Mouse (Mus musculus) heart, adult 2 months (tissue): Measurements from ENCODE around the gene 1700012B09Rik. TPM values are rescaled to one million over a fixed set of nuclear protein-coding genes. Genes with fewer than 3 reads are reported as not detected.

ENCODE experiments used
- DNase-seq, 2 experiments: peaks; one replicate each; pipeline ENCODE4 v3.0.0; 2021
- H3K27ac ChIP-seq: fragments of 200-600 bp; 2 replicates; pipeline ENCODE4 v1.8.1; 2022
- H3K27me3 ChIP-seq: fragments of 200-500 bp; 2 replicates; pipeline ENCODE4 v1.6.1; 2012; ENCODE audit warnings: mild to moderate bottlenecking, low read length, inconsistent platforms, mixed read lengths; ENCODE audit not compliant: control insufficient read depth, insufficient read depth
- H3K36me3 ChIP-seq: fragments of 200-500 bp; 2 replicates; pipeline ENCODE4 v1.6.1; 2012; ENCODE audit warnings: low read length, inconsistent platforms; ENCODE audit not compliant: control insufficient read depth, insufficient read depth
- H3K4me1 ChIP-seq: fragments of 200-500 bp; 2 replicates; pipeline ENCODE4 v1.6.1; 2011; ENCODE audit warnings: low read length; ENCODE audit not compliant: control insufficient read depth, insufficient read depth
- H3K4me3 ChIP-seq: fragments of 200-600 bp; 2 replicates; pipeline ENCODE4 v1.8.1; 2022
- H3K79me2 ChIP-seq: fragments of 200-500 bp; replicated peaks from 2 replicates; pipeline ENCODE4 v1.6.1; 2012; ENCODE audit warnings: mild to moderate bottlenecking, inconsistent platforms, low read length, moderate library complexity, mixed read lengths; ENCODE audit not compliant: control insufficient read depth, insufficient read depth
- H3K9ac ChIP-seq: fragments of 200-500 bp; 2 replicates; pipeline ENCODE4 v1.6.1; 2012; ENCODE audit warnings: low read depth, mild to moderate bottlenecking, control low read depth, inconsistent platforms, low read length, mixed read lengths
- CTCF ChIP-seq: fragments of 200-600 bp; IDR thresholded peaks from 2 replicates; pipeline ENCODE4 v1.8.1; 2022; ENCODE audit warnings: antibody characterized with exemption, mild to moderate bottlenecking, moderate library complexity
- EP300 ChIP-seq: fragments of 200-500 bp; IDR thresholded peaks from 2 replicates; pipeline ENCODE4 v1.6.1; 2011; ENCODE audit warnings: low read depth, low read length, control low read depth; ENCODE audit not compliant: insufficient read depth
- POLR2A ChIP-seq: fragments of 200-500 bp; IDR thresholded peaks from 2 replicates; pipeline ENCODE4 v1.6.1; 2011; ENCODE audit warnings: mild to moderate bottlenecking, low read depth, low read length, control low read depth; ENCODE audit not compliant: insufficient read depth
- WGBS: fragments of 180-500 bp; shearing (Covaris S2); methylation state at CpG from one replicate; pipeline ENCODE4 v1.1.7; 2018; 5-methylcytosine and 5-hydroxymethylcytosine counted together
- intact Hi-C: fragments of 180-260 bp; cut with DNase I; formaldehyde crosslinking; loops from one replicate; pipeline ENCODE4 v1.15.1; 2025
- polyA plus RNA-seq: library from polyadenylated mRNA; depleted of rRNA; stranded (reverse); fragments of >200 nt; gene quantifications from 2 replicates; pipeline ENCODE4 v1.2.3, GENCODE M21; 2012
- total RNA-seq, 2 experiments: library from RNA; stranded (reverse); gene quantifications; 2 replicates each; pipeline ENCODE4 v1.2.3; 2021

The 1700012B09Rik gene
- total and polyA plus RNA-seq, 3 experiments = not detected

GRCm38 (mm10) chr9:14784039-14785002 is 13.5 kb upstream of the 1700012B09Rik start, which contains the start of the genes Mre11a and Ankrd49:
Mre11a (plus strand) TSS chr9:14784654.
Ankrd49 (minus strand) TSS chr9:14784856.
- Histone ChIP-seq H3K4me1 (peaks cover 1% of the 10 kb centered on the region; the same call in 1 of the 2 replicates), H3K36me3 (no peaks in the 10 kb centered on the region; the same call in 1 of the 2 replicates), H3K27ac (peak within 1 kb of the TSS; percentile 97), H3K27me3 (no peaks in the 10 kb centered on the region), H3K79me2 (no peaks in the 10 kb centered on the region), H3K4me3 (peak within 1 kb of the TSS; percentile 78), H3K9ac (peak within 1 kb of the TSS; percentile 89)
- peak; percentile 89 to 93 for DNase-seq
- TF ChIP-seq CTCF (no peak), EP300 (no peak), POLR2A (peak; percentile 68)
- intact Hi-C loops = loop anchor here (10.0 kb wide), 1 partner anchor 280 kb away; the partner anchor contains the start of genes Cwc15 and Kdm4d
- whole genome bisulfite sequencing = under 1% methylated on average over 62 of the region's 62 CpGs

- no peaks in the 10 kb centered on the region for H3K79me2 ChIP-seq
These were observed 7.5 kb upstream of the 1700012B09Rik start for GRCm38 (mm10) chr9:14778341-14778740.

GRCm38 (mm10) chr9:14773813-14774212 is 3.0 kb upstream of the 1700012B09Rik start:
- no peak overlapping the region for H3K27ac ChIP-seq
- peak; percentile 49 for TF ChIP-seq CTCF
- no peak for TF ChIP-seq EP300
- TF ChIP-seq POLR2A = no peak
- 31% methylated on average over 2 of the region's 2 CpGs for WGBS
- no peaks in the 10 kb centered on the region for H3K79me2 ChIP-seq
- intact Hi-C loops = loop anchor here (1.0 kb wide), 1 partner anchor 241 kb away; no protein-coding TSS in a partner anchor
- H3K4me3 ChIP-seq = no peak overlapping the region
- H3K4me1 ChIP-seq = no peaks in the 10 kb centered on the region
- no peak for DNase-seq
- H3K36me3 ChIP-seq = no peaks in the 10 kb centered on the region
- peaks cover 6% of the 10 kb centered on the region for H3K27me3 ChIP-seq
- no peak overlapping the region for H3K9ac ChIP-seq

More at GRCm38 (mm10) chr9:14778341-14778740, 7.5 kb upstream of the 1700012B09Rik start:
- intact Hi-C loops = no loop called here
- H3K4me3 ChIP-seq = no peak overlapping the region
- no peak overlapping the region for H3K27ac ChIP-seq
- no peak for TF ChIP-seq POLR2A
- no peak for TF ChIP-seq CTCF
- no peak for TF ChIP-seq EP300
- H3K36me3 ChIP-seq = no peaks in the 10 kb centered on the region; the same call in 1 of the 2 replicates
- H3K4me1 ChIP-seq = no peaks in the 10 kb centered on the region
- 66% methylated on average over 13 of the region's 13 CpGs for WGBS
- no peak for DNase-seq
- H3K9ac ChIP-seq = no peak overlapping the region
- H3K27me3 ChIP-seq = no peaks in the 10 kb centered on the region

GRCm38 (mm10) chr9:14772074-14772473 is 1.2 kb upstream of the 1700012B09Rik start:
- WGBS = 79% methylated on average over 2 of the region's 2 CpGs
- peaks cover 6% of the 10 kb centered on the region for H3K27me3 ChIP-seq

GRCm38 (mm10) chr9:14769811-14770210 is 1.0 kb downstream of the 1700012B09Rik start:
- Histone ChIP-seq H3K79me2 (no peaks in the 10 kb centered on the region), H3K4me3 (no peak overlapping the region), H3K36me3 (no peaks in the 10 kb centered on the region), H3K27ac (no peak overlapping the region), H3K4me1 (no peaks in the 10 kb centered on the region), H3K27me3 (peaks cover 6% of the 10 kb centered on the region), H3K9ac (no peak overlapping the region)
- TF ChIP-seq EP300 (no peak), POLR2A (no peak), CTCF (no peak)
- intact Hi-C loops = no loop called here
- 63% methylated on average over 6 of the region's 6 CpGs for WGBS
- no peak for DNase-seq

More at GRCm38 (mm10) chr9:14772074-14772473, 1.2 kb upstream of the 1700012B09Rik start:
- no peaks in the 10 kb centered on the region for H3K36me3 ChIP-seq
- intact Hi-C loops = no loop called here
- no peaks in the 10 kb centered on the region for H3K4me1 ChIP-seq
- no peak overlapping the region for H3K9ac ChIP-seq
- no peak for TF ChIP-seq CTCF
- no peak for TF ChIP-seq POLR2A
- TF ChIP-seq EP300 = no peak
- H3K79me2 ChIP-seq = no peaks in the 10 kb centered on the region
- no peak for DNase-seq
- H3K4me3 ChIP-seq = no peak overlapping the region
- H3K27ac ChIP-seq = no peak overlapping the region
